Mouse (Mus musculus) hindbrain, embryonic 16.5 days (tissue): ENCODE data around the gene Smc3. TPM values are rescaled to one million over a fixed set of nuclear protein-coding genes. Genes with fewer than 3 reads are reported as not detected.

Experiments used
- ATAC-seq: fragments of 200-750 bp; cut with Nextera tagmentation; 2 replicates; pipeline ENCODE4 v1.8.0; 2017; ENCODE audit warnings: moderate TSS enrichment, moderate library complexity
- H3K27ac ChIP-seq: fragments of 300-500 bp; sonication (generic); 2 replicates; pipeline ENCODE4 v1.5.1; 2014; ENCODE audit warnings: low read depth, mild to moderate bottlenecking, control low read depth, low read length, moderate library complexity
- H3K27me3 ChIP-seq: fragments of 300-500 bp; sonication (generic); replicated peaks from 2 replicates; pipeline ENCODE4 v1.6.1; 2014; ENCODE audit warnings: low read length; ENCODE audit not compliant: control insufficient read depth, insufficient read depth
- H3K36me3 ChIP-seq: fragments of 300-500 bp; sonication (generic); 2 replicates; pipeline ENCODE4 v1.6.1; 2014; ENCODE audit warnings: mild to moderate bottlenecking, low read length, moderate library complexity, mixed read lengths; ENCODE audit not compliant: control insufficient read depth, insufficient read depth
- H3K4me1 ChIP-seq: fragments of 300-500 bp; sonication (generic); 2 replicates; pipeline ENCODE4 v1.6.1; 2014; ENCODE audit warnings: low read depth, low read length; ENCODE audit not compliant: control insufficient read depth, insufficient read depth
- H3K4me2 ChIP-seq: fragments of 300-500 bp; sonication (generic); 2 replicates; pipeline ENCODE4 v1.6.1; 2014; ENCODE audit warnings: mild to moderate bottlenecking, low read length, control low read depth, moderate library complexity
- H3K4me3 ChIP-seq: fragments of 300-500 bp; sonication (generic); 2 replicates; pipeline ENCODE4 v1.5.1; 2014; ENCODE audit warnings: mild to moderate bottlenecking, low read length, control low read depth, moderate library complexity
- H3K9ac ChIP-seq: fragments of 300-500 bp; sonication (generic); 2 replicates; pipeline ENCODE4 v1.6.1; 2014; ENCODE audit warnings: low read depth, mild to moderate bottlenecking, control low read depth, low read length, moderate library complexity
- H3K9me3 ChIP-seq: fragments of 300-500 bp; sonication (generic); 2 replicates; pipeline ENCODE4 v1.6.1; 2014; ENCODE audit warnings: mild to moderate bottlenecking, low read length, moderate library complexity; ENCODE audit not compliant: control insufficient read depth
- WGBS: fragments of 180-500 bp; shearing (Covaris S2); extraction: QIAGEN DNeasy Blood & Tissue Kit; methylation state at CpG from one replicate; pipeline ENCODE4 v1.1.7; 2014; 5-methylcytosine and 5-hydroxymethylcytosine counted together
- polyA plus RNA-seq: library from polyadenylated mRNA; unstranded; fragments of >200 nt; fragmentation: Nextera tagmentation; extraction: Ambion mirVana; gene quantifications from 2 replicates; pipeline ENCODE4 v1.2.1, GENCODE M21; 2015

Gene Smc3
- polyA plus RNA-seq, 1 experiment from 2014 or later = 49.9 TPM

- Histone ChIP-seq H3K4me3 (no peak overlapping the region), H3K4me1 (no peaks in the 10 kb centered on the region), H3K36me3 (no peaks in the 10 kb centered on the region), H3K4me2 (no peak overlapping the region), H3K27me3 (no peaks in the 10 kb centered on the region), H3K9me3 (no peaks in the 10 kb centered on the region), H3K27ac (no peak overlapping the region), H3K9ac (no peak overlapping the region)
- ATAC-seq = no peak
- WGBS = 83% methylated on average over 9 of the region's 9 CpGs
Observed at GRCm38 (mm10) chr19:53660722-53661420, 60.7 kb downstream of the Smc3 start.

- Histone ChIP-seq H3K27me3 (no peaks in the 10 kb centered on the region), H3K9me3 (no peaks in the 10 kb centered on the region), H3K27ac (no peak overlapping the region), H3K36me3 (no peaks in the 10 kb centered on the region), H3K4me1 (no peaks in the 10 kb centered on the region), H3K9ac (no peak overlapping the region), H3K4me2 (no peak overlapping the region), H3K4me3 (no peak overlapping the region)
- WGBS = 50% methylated on average over 14 of the region's 14 CpGs
- no peak for ATAC-seq
Observed at GRCm38 (mm10) chr19:53661938-53662722, 61.9 kb downstream of the Smc3 start.

GRCm38 (mm10) chr19:53664831-53665230 lies 64.6 kb downstream of the Smc3 start:
- Histone ChIP-seq H3K4me1 (no peaks in the 10 kb centered on the region), H3K9ac (no peak overlapping the region), H3K9me3 (no peaks in the 10 kb centered on the region), H3K27me3 (no peaks in the 10 kb centered on the region), H3K27ac (no peak overlapping the region), H3K4me2 (no peak overlapping the region), H3K4me3 (no peak overlapping the region), H3K36me3 (no peaks in the 10 kb centered on the region)
- ATAC-seq = no peak
- 89% methylated on average over 9 of the region's 9 CpGs for WGBS

GRCm38 (mm10) chr19:53665391-53665790 lies 65.2 kb downstream of the Smc3 start:
- H3K27me3 ChIP-seq = no peaks in the 10 kb centered on the region

GRCm38 (mm10) chr19:53666708-53667107 lies 66.5 kb downstream of the Smc3 start:
- Histone ChIP-seq H3K4me1 (no peaks in the 10 kb centered on the region), H3K9ac (no peak overlapping the region), H3K9me3 (no peaks in the 10 kb centered on the region), H3K27me3 (no peaks in the 10 kb centered on the region), H3K4me3 (no peak overlapping the region), H3K27ac (no peak overlapping the region), H3K4me2 (no peak overlapping the region), H3K36me3 (no peaks in the 10 kb centered on the region)
- WGBS = 39% methylated on average over 8 of the region's 8 CpGs
- ATAC-seq = no peak

More at GRCm38 (mm10) chr19:53665391-53665790, 65.2 kb downstream of the Smc3 start:
- Histone ChIP-seq H3K4me3 (no peak overlapping the region), H3K36me3 (no peaks in the 10 kb centered on the region), H3K4me1 (no peaks in the 10 kb centered on the region), H3K9me3 (no peaks in the 10 kb centered on the region), H3K4me2 (no peak overlapping the region), H3K27ac (no peak overlapping the region), H3K9ac (no peak overlapping the region)
- no peak for ATAC-seq
- 88% methylated on average over 4 of the region's 4 CpGs for WGBS

GRCm38 (mm10) chr19:53668821-53669220 lies 68.6 kb downstream of the Smc3 start:
- 87% methylated on average over 7 of the region's 7 CpGs for WGBS
- Histone ChIP-seq H3K4me1 (no peaks in the 10 kb centered on the region), H3K36me3 (no peaks in the 10 kb centered on the region), H3K4me2 (no peak overlapping the region), H3K4me3 (no peak overlapping the region), H3K9ac (no peak overlapping the region), H3K9me3 (no peaks in the 10 kb centered on the region), H3K27me3 (peaks cover under 1% of the 10 kb centered on the region; the same call in 1 of the 2 replicates), H3K27ac (no peak overlapping the region)
- ATAC-seq = no peak

- ATAC-seq = no peak
- H3K27me3 ChIP-seq = peaks cover 15% of the 10 kb centered on the region
- H3K4me2 ChIP-seq = no peak overlapping the region
- no peaks in the 10 kb centered on the region for H3K4me1 ChIP-seq
- H3K27ac ChIP-seq = no peak overlapping the region
- H3K9me3 ChIP-seq = no peaks in the 10 kb centered on the region
- H3K4me3 ChIP-seq = no peak overlapping the region
- H3K9ac ChIP-seq = no peak overlapping the region
- no peaks in the 10 kb centered on the region for H3K36me3 ChIP-seq
- 51% methylated on average over 12 of the region's 12 CpGs for WGBS
Observed at GRCm38 (mm10) chr19:53670625-53671141, 70.5 kb downstream of the Smc3 start.

GRCm38 (mm10) chr19:53671432-53671831 lies 71.2 kb downstream of the Smc3 start:
- WGBS = 57% methylated on average over 3 of the region's 3 CpGs
- no peak for ATAC-seq
- no peak overlapping the region for H3K9ac ChIP-seq
- H3K27ac ChIP-seq = no peak overlapping the region
- no peaks in the 10 kb centered on the region for H3K9me3 ChIP-seq
- H3K27me3 ChIP-seq = peaks cover 20% of the 10 kb centered on the region
- no peak overlapping the region for H3K4me2 ChIP-seq
- peaks cover 4% of the 10 kb centered on the region for H3K4me1 ChIP-seq
- no peak overlapping the region for H3K4me3 ChIP-seq
- no peaks in the 10 kb centered on the region for H3K36me3 ChIP-seq
